Mouse (Mus musculus) retina, adult 2 months (tissue): ENCODE results near the gene Clba1.

Source experiments
- DNase-seq: peaks from one replicate; pipeline ENCODE4 v3.0.0-alpha.2; 2012; ENCODE audit warnings: low read depth, low spot score

Gene Clba1

GRCm38 (mm10) chr12:112808587-112809364 lies at the start of gene Clba1:
Clba1 (plus strand) TSS chr12:112808937.
- peak; percentile 83 for DNase-seq

- no peak for DNase-seq
These were observed 49.3 kb upstream of the Clba1 start for GRCm38 (mm10) chr12:112759471-112759870.

GRCm38 (mm10) chr12:112760154-112760926 lies 48.4 kb upstream of the Clba1 start, which contains the start of gene Pld4:
Pld4 (plus strand) TSS chr12:112760655.
- no peak for DNase-seq

- DNase-seq, result no peak
These were observed 47.3 kb upstream of the Clba1 start for GRCm38 (mm10) chr12:112761411-112761810.

- no peak for DNase-seq
These were observed 46.7 kb upstream of the Clba1 start for GRCm38 (mm10) chr12:112762018-112762417.

- DNase-seq, result no peak
These were observed 45.6 kb upstream of the Clba1 start for GRCm38 (mm10) chr12:112763176-112763575.

GRCm38 (mm10) chr12:112764141-112764540 lies 44.6 kb upstream of the Clba1 start:
- DNase-seq, result no peak

GRCm38 (mm10) chr12:112764991-112765390 lies 43.7 kb upstream of the Clba1 start:
- DNase-seq, result no peak

GRCm38 (mm10) chr12:112766586-112766985 lies 42.2 kb upstream of the Clba1 start:
- no peak for DNase-seq

- DNase-seq, result no peak
These were observed 41.5 kb upstream of the Clba1 start for GRCm38 (mm10) chr12:112767036-112767890.

GRCm38 (mm10) chr12:112768166-112768565 lies 40.6 kb upstream of the Clba1 start:
- no peak for DNase-seq

- no peak for DNase-seq
These were observed 39.7 kb upstream of the Clba1 start for GRCm38 (mm10) chr12:112769031-112769430.

- DNase-seq, result no peak
These were observed 39.0 kb upstream of the Clba1 start for GRCm38 (mm10) chr12:112769751-112770150.

GRCm38 (mm10) chr12:112770396-112770795 lies 38.3 kb upstream of the Clba1 start:
- DNase-seq, result no peak

GRCm38 (mm10) chr12:112772306-112772705 lies 36.4 kb upstream of the Clba1 start:
- DNase-seq, result no peak

- DNase-seq, result no peak
These were observed 35.4 kb upstream of the Clba1 start for GRCm38 (mm10) chr12:112773366-112773765.

GRCm38 (mm10) chr12:112774026-112774425 lies 34.7 kb upstream of the Clba1 start:
- no peak for DNase-seq

- no peak for DNase-seq
These were observed 34.3 kb upstream of the Clba1 start for GRCm38 (mm10) chr12:112774481-112774880.

- no peak for DNase-seq
These were observed 17.7 kb upstream of the Clba1 start for GRCm38 (mm10) chr12:112791026-112791425.

GRCm38 (mm10) chr12:112793601-112794355 lies 15.0 kb upstream of the Clba1 start:
- no peak for DNase-seq

- DNase-seq, result no peak
These were observed 14.4 kb upstream of the Clba1 start for GRCm38 (mm10) chr12:112794356-112794816.
